Mouse (Mus musculus) small intestine, adult 2 months (tissue): Measurements from ENCODE around the gene Gpr158.

Source experiments
- CTCF ChIP-seq: fragments of 200-500 bp; IDR thresholded peaks from 2 replicates; pipeline ENCODE4 v1.5.1; 2012; ENCODE audit warnings: low read depth, mild to moderate bottlenecking, control low read depth, inconsistent platforms, low read length, moderate library complexity, mixed read lengths; ENCODE audit not compliant: insufficient replicate concordance, insufficient read length; ENCODE audit errors: extremely low read depth
- POLR2A ChIP-seq: fragments of 200-500 bp; IDR thresholded peaks from 2 replicates; pipeline ENCODE4 v1.6.1; 2012; ENCODE audit warnings: low read depth, mild to moderate bottlenecking, control low read depth, inconsistent platforms, low read length, moderate library complexity

- no peak for TF ChIP-seq CTCF
- TF ChIP-seq POLR2A, result no peak
These were observed 140.1 kb downstream of the Gpr158 start for GRCm38 (mm10) chr2:21507449-21507848.
